ENCODE assay signal across 11 mouse cellular contexts in the genomic region with DNA sequence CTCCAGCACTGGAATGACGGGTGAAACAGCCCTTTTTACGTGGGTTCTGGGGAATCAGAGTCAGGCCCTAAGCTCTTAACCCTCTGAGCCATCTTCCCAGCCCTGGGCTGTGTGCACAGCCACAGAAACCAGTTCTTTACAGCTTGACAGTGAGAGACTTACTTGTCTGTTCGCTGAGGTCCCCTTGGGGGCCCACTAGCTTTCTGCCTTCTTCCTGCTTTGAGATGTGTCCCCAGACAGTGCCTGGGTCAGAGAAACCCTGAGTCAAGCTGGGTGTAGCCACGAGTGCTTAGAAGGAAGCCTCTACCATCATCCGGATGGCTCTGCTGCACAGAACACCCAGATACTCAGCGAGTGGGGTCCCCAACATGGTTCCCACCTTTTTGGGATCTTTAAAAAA. TPM values are rescaled to one million over a fixed set of nuclear protein-coding genes. Genes with fewer than 3 reads are reported as not detected.
DNase-seq lines count a peak whose midpoint lies in the region; ATAC-seq and TF ChIP-seq lines count a peak whose summit lies in the region.
"Had no signal": no experiment of that assay in that cellular context is flagged by ENCODE, and none has a peak within 500 bp of the region (broad histone marks: within the 10 kb centered on the region; RNA-seq: fewer than 3 reads in every experiment).

No protein-coding gene starts in this region.

- H3K4me1 ChIP-seq in forebrain, embryonic 15.5 days = peaks cover 98% of the 10 kb centered on the region
- H3K4me1 ChIP-seq in forebrain, embryonic 10.5 days = peaks cover 100% of the 10 kb centered on the region
- H3K4me1 ChIP-seq in lung, embryonic 16.5 days (replicated peaks; ENCODE audit: control insufficient read depth, insufficient read depth, low read length) = peaks cover 65% of the 10 kb centered on the region
- peaks cover 97% of the 10 kb centered on the region for H3K4me1 ChIP-seq in forebrain, embryonic 16.5 days (replicated peaks; ENCODE audit: control insufficient read depth, insufficient read depth, low read length)
- H3K4me1 ChIP-seq in small intestine, adult 2 months (ENCODE audit: control insufficient read depth, insufficient read depth, insufficient read length, low read length) = peaks cover 74% of the 10 kb centered on the region

- no peaks in the 10 kb centered on the region for H3K36me3 ChIP-seq in forebrain, embryonic 15.5 days
- peaks cover 33% of the 10 kb centered on the region for H3K36me3 ChIP-seq in forebrain, embryonic 10.5 days (replicated peaks)
- H3K36me3 ChIP-seq in lung, embryonic 16.5 days (ENCODE audit: control insufficient read depth, insufficient read depth, low read length) = no peaks in the 10 kb centered on the region
- no peaks in the 10 kb centered on the region for H3K36me3 ChIP-seq in forebrain, embryonic 16.5 days (ENCODE audit: control insufficient read depth, insufficient read depth)
- H3K36me3 ChIP-seq in small intestine, adult 2 months (ENCODE audit: control insufficient read depth, insufficient read depth, low read length) = no peaks in the 10 kb centered on the region

- no peak for TF ChIP-seq POLR2A in small intestine, adult 2 months (IDR thresholded peaks at IDR 0.05; ENCODE audit: low read depth, low read length)

- no peak overlapping the region for H3K4me2 ChIP-seq in forebrain, embryonic 15.5 days (replicated peaks)
- no peak overlapping the region for H3K4me2 ChIP-seq in lung, embryonic 16.5 days (ENCODE audit: low read depth, low read length)
- no peak overlapping the region for H3K4me2 ChIP-seq in forebrain, embryonic 16.5 days (ENCODE audit: low read length)

- no peak for TF ChIP-seq CTCF in small intestine, adult 2 months (IDR thresholded peaks at IDR 0.05; ENCODE audit: extremely low read depth, insufficient read length, insufficient replicate concordance, low read depth, low read length)

- no peaks in the 10 kb centered on the region for H3K27me3 ChIP-seq in forebrain, embryonic 15.5 days
- no peaks in the 10 kb centered on the region for H3K27me3 ChIP-seq in forebrain, embryonic 10.5 days (ENCODE audit: poor library complexity, severe bottlenecking)
- H3K27me3 ChIP-seq in lung, embryonic 16.5 days (ENCODE audit: control insufficient read depth, insufficient read depth, low read depth, low read length) = no peaks in the 10 kb centered on the region
- H3K27me3 ChIP-seq in forebrain, embryonic 16.5 days (replicated peaks; ENCODE audit: control insufficient read depth, insufficient read depth, low read length) = no peaks in the 10 kb centered on the region
- no peaks in the 10 kb centered on the region for H3K27me3 ChIP-seq in small intestine, adult 2 months (ENCODE audit: control insufficient read depth, insufficient read depth, low read length)

- DNase-seq in forebrain, embryonic 10.5 days (ENCODE audit: extremely low spot score, low spot score) = no peak
- DNase-seq in lung, postnatal 14 days = no peak
- no peak for DNase-seq in left cerebral cortex, adult 18-20 months (ENCODE audit: low spot score in 2 of 2)
- no peak for DNase-seq in c-Kit-positive CD71-positive TER-119-positive erythroid progenitor cells, embryonic 14.5 days (ENCODE audit: low spot score)
- DNase-seq: adrenal gland, adult 8-10 months; embryo, embryonic 11 days; gastrocnemius, postnatal 36 days had no signal

- no peaks in the 10 kb centered on the region for H3K9me3 ChIP-seq in forebrain, embryonic 15.5 days
- H3K9me3 ChIP-seq in forebrain, embryonic 10.5 days = no peaks in the 10 kb centered on the region
- no peaks in the 10 kb centered on the region for H3K9me3 ChIP-seq in lung, embryonic 16.5 days (ENCODE audit: control insufficient read depth, low read length)
- no peaks in the 10 kb centered on the region for H3K9me3 ChIP-seq in forebrain, embryonic 16.5 days (ENCODE audit: control insufficient read depth, low read length)

- peak overlapping the region; percentile 29 for H3K27ac ChIP-seq in forebrain, embryonic 15.5 days (replicated peaks)
- H3K27ac ChIP-seq in forebrain, embryonic 10.5 days = no peak overlapping the region
- peak overlapping the region; percentile 15; the same call in 1 of the 2 replicates for H3K27ac ChIP-seq in lung, embryonic 16.5 days (ENCODE audit: low read length)
- peak overlapping the region; percentile 51; the same call in 1 of the 2 replicates for H3K27ac ChIP-seq in forebrain, embryonic 16.5 days (ENCODE audit: low read length)
- H3K27ac ChIP-seq in small intestine, adult 2 months (ENCODE audit: insufficient read depth, low read depth, low read length) = peak overlapping the region; percentile 67

- H3K4me3 ChIP-seq in forebrain, embryonic 15.5 days = no peak overlapping the region
- no peak overlapping the region for H3K4me3 ChIP-seq in forebrain, embryonic 10.5 days
- no peak overlapping the region for H3K4me3 ChIP-seq in lung, embryonic 16.5 days (ENCODE audit: low read length)
- no peak overlapping the region for H3K4me3 ChIP-seq in forebrain, embryonic 16.5 days (replicated peaks; ENCODE audit: low read length)
- no peak overlapping the region for H3K4me3 ChIP-seq in small intestine, adult 2 months (ENCODE audit: low read depth, low read length)

- no peak for ATAC-seq in forebrain, embryonic 15.5 days (replicated peaks)
- no peak for ATAC-seq in lung, embryonic 16.5 days (ENCODE audit: low read depth)
- no peak for ATAC-seq in forebrain, embryonic 16.5 days

- H3K9ac ChIP-seq in forebrain, embryonic 15.5 days (replicated peaks) = no peak overlapping the region
- H3K9ac ChIP-seq in lung, embryonic 16.5 days (ENCODE audit: low read length) = peak overlapping the region; percentile 29; the same call in 1 of the 2 replicates
- no peak overlapping the region for H3K9ac ChIP-seq in forebrain, embryonic 16.5 days (replicated peaks; ENCODE audit: low read depth, low read length)

- 61% methylated on average over 6 of the region's 6 CpGs for WGBS in forebrain, embryonic 15.5 days
- 77% methylated on average over 6 of the region's 6 CpGs for WGBS in forebrain, embryonic 10.5 days
- WGBS in lung, embryonic 16.5 days = 48% methylated on average over 6 of the region's 6 CpGs
- WGBS in forebrain, embryonic 16.5 days = 59% methylated on average over 6 of the region's 6 CpGs
- WGBS in small intestine, adult 2 months = 25% methylated on average over 6 of the region's 6 CpGs

RNA-seq across cellular contexts. Expression of a gene that starts 15.7 kb away (rescaled TPM):
- 57.5 and 63.9 TPM in 2 replicates for polyA plus RNA-seq in forebrain, embryonic 15.5 days (2015; fragmentation: Nextera tagmentation; extraction: Ambion mirVana)
- 38.8 and 42.5 TPM in 2 replicates for polyA plus RNA-seq in forebrain, embryonic 10.5 days (2016; fragmentation: Nextera tagmentation; extraction: Ambion mirVana)
- 20.4 and 22.4 TPM in 2 replicates for polyA plus RNA-seq in lung, embryonic 16.5 days (2015; fragmentation: Nextera tagmentation; extraction: Ambion mirVana)
- polyA plus RNA-seq in forebrain, embryonic 16.5 days (2015; fragmentation: Nextera tagmentation; extraction: Ambion mirVana) = 52.6 and 56.6 TPM in 2 replicates
- polyA plus RNA-seq in small intestine, adult 2 months (2012; rRNA removed) = 35.0 and 91.5 TPM in 2 replicates
- 100 to 1,000 TPM in 1 of 2 experiments, 10 to 100 TPM in 1; 89.2 to 100 TPM for total RNA-seq in left cerebral cortex, adult 18-20 months (2021)
